Mouse (Mus musculus): ENCODE measurements around the gene Hist1h2be.
"Not testable (repeated sequence)": the region's sequence is repeated elsewhere in the genome, so short reads cannot be mapped to it uniquely, and the experiment has no call there.

- not testable (repeated sequence) for TF ChIP-seq CTCF (IDR thresholded peaks at IDR 0.05; ENCODE audit: insufficient read depth, low read length); POLR2A (IDR thresholded peaks at IDR 0.05; ENCODE audit: borderline replicate concordance, extremely low read depth, low read depth, low read length)
Observed at GRCm38 (mm10) chr13:23575864-23576313, 45.0 kb downstream of the Hist1h2be start.

All from lung, adult 2 months (tissue).